Comparison of ENCODE assay signal across 9 mouse cellular contexts in genomic region chr5:101426067-101426771, GRCm38 (mm10).
DNase-seq lines count a peak whose midpoint lies in the region; ATAC-seq and TF ChIP-seq lines count a peak whose summit lies in the region.
"Had no signal": no experiment of that assay in that cellular context is flagged by ENCODE, and none has a peak within 500 bp of the region (broad histone marks: within the 10 kb centered on the region; RNA-seq: fewer than 3 reads in every experiment).

No protein-coding gene starts in this region.

- no peak for TF ChIP-seq CTCF in ES-Bruce4 (IDR thresholded peaks at IDR 0.05; ENCODE audit: low read depth, low read length)

- no peaks in the 10 kb centered on the region for H3K36me3 ChIP-seq in ES-Bruce4 (ENCODE audit: control insufficient read depth, insufficient read depth, low read length, poor library complexity, severe bottlenecking)
- H3K36me3 ChIP-seq in forebrain, embryonic 15.5 days, result no peaks in the 10 kb centered on the region
- H3K36me3 ChIP-seq in midbrain, embryonic 12.5 days, result no peaks in the 10 kb centered on the region

- H3K4me1 ChIP-seq in ES-Bruce4 (ENCODE audit: control insufficient read depth, insufficient read depth, low read length), result peaks cover 4% of the 10 kb centered on the region
- peaks cover 17% of the 10 kb centered on the region for H3K4me1 ChIP-seq in forebrain, embryonic 15.5 days
- H3K4me1 ChIP-seq in midbrain, embryonic 12.5 days, result peaks cover 22% of the 10 kb centered on the region

- peak; percentile 5 for DNase-seq in Muller cell, postnatal 12 days (ENCODE audit: inconsistent ontology term)
- no peak for DNase-seq in heart, postnatal 4 days
- no peak for DNase-seq in testis, postnatal 10 days (ENCODE audit: low spot score)
- no peak for DNase-seq in ovary, adult 18-20 months (ENCODE audit: low spot score)
- DNase-seq: kidney, postnatal 25 days had no signal

- no peak for TF ChIP-seq POLR2A in ES-Bruce4 (IDR thresholded peaks at IDR 0.05; ENCODE audit: insufficient read depth, low read length)

- peak; percentile 68 for TF ChIP-seq EP300 in ES-Bruce4 (IDR thresholded peaks at IDR 0.05; ENCODE audit: insufficient read depth, low read depth, low read length)

- no peak overlapping the region for H3K4me3 ChIP-seq in ES-Bruce4 (ENCODE audit: low read depth, low read length)
- H3K4me3 ChIP-seq in forebrain, embryonic 15.5 days, result no peak overlapping the region
- no peak overlapping the region for H3K4me3 ChIP-seq in midbrain, embryonic 12.5 days
- H3K4me3 ChIP-seq: erythroblast, embryonic 14.5 days had no signal

- no peak overlapping the region for H3K27ac ChIP-seq in ES-Bruce4 (ENCODE audit: insufficient read depth, low read length)
- H3K27ac ChIP-seq in forebrain, embryonic 15.5 days (replicated peaks), result 0 out of 2 replicates have a peak overlapping the region, but pooled peaks have one; percentile 4
- peak overlapping the region; percentile 39; the same call in 1 of the 2 replicates for H3K27ac ChIP-seq in midbrain, embryonic 12.5 days (replicated peaks)

- 11% methylated on average over 13 of the region's 13 CpGs for WGBS in forebrain, embryonic 15.5 days
- WGBS in midbrain, embryonic 12.5 days, result 17% methylated on average over 13 of the region's 13 CpGs

- H3K9me3 ChIP-seq in ES-Bruce4 (replicated peaks; ENCODE audit: control insufficient read depth, insufficient read depth, low read length, poor library complexity, severe bottlenecking), result no peaks in the 10 kb centered on the region
- no peaks in the 10 kb centered on the region for H3K9me3 ChIP-seq in forebrain, embryonic 15.5 days
- no peaks in the 10 kb centered on the region for H3K9me3 ChIP-seq in midbrain, embryonic 12.5 days

- ATAC-seq in forebrain, embryonic 15.5 days (replicated peaks), result peak; percentile 95
- peak; percentile 93 for ATAC-seq in midbrain, embryonic 12.5 days (ENCODE audit: low FRiP score, low read depth)

- peak overlapping the region; percentile 30 for H3K4me2 ChIP-seq in forebrain, embryonic 15.5 days (replicated peaks)
- peak overlapping the region; percentile 43 for H3K4me2 ChIP-seq in midbrain, embryonic 12.5 days (replicated peaks)

- H3K27me3 ChIP-seq in ES-Bruce4 (ENCODE audit: control insufficient read depth, insufficient read depth, low read length, poor library complexity, severe bottlenecking), result no peaks in the 10 kb centered on the region
- peaks cover 4% of the 10 kb centered on the region; the same call in 1 of the 2 replicates for H3K27me3 ChIP-seq in forebrain, embryonic 15.5 days
- peaks cover 74% of the 10 kb centered on the region for H3K27me3 ChIP-seq in midbrain, embryonic 12.5 days

- H3K9ac ChIP-seq in ES-Bruce4 (ENCODE audit: low read depth, poor library complexity, severe bottlenecking), result no peak overlapping the region
- no peak overlapping the region for H3K9ac ChIP-seq in forebrain, embryonic 15.5 days (replicated peaks)
- no peak overlapping the region for H3K9ac ChIP-seq in midbrain, embryonic 12.5 days (replicated peaks)
